Mouse (Mus musculus): ENCODE data around the gene Ctsd.

The Ctsd gene

DNA sequence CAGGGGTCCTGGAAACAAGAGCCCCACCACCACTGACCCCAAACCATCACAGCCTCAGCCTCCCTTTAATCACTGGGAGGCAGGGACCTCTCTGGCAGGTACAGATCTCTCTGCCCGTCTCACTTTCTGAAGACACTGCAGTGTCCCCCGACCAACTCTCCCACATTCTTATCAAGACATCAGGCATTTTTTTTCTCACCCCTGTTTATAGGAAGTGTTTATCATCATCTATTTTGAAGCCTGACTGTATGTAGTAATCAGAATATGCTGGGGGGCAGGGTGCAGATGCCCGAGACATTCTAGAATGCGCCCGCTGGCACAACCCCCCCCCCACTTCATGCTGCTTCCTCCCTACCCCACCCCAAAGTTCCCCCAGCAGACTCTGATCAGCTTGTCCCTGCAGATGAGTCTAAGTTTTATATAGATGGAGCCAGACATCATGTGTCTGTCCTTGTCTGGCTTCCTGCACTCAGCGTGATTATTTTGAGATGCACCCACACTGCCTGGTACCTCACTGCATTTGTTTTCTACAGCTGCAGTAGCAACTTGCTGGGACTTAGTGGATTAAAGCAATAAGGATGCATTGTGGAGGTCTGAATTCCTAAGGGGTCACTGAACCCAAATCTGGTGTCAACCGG, 12.4 kb upstream of the Ctsd start:
- DNase-seq (ENCODE audit: low read depth, low spot score), result no peak

DNA sequence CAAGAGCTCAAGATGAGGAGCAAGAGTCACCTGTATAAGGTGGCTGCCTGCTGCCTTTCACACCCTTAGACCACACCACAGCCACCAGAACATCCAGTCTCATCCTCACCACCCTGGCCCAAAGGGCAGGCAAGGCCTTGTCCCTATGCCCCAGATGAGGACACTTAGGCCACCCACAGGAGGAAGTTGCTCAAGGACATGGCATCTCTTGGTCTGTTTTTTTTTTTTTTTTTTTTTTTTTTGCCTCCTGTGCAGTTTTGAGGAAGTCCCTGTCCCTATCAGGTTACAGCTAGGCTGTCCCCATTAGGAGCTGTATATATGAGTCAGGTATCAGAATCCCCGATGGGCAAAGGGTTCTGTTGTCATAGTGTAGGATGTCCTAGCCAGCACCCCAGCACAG, 11.4 kb upstream of the Ctsd start:
- no peak for DNase-seq (ENCODE audit: low read depth, low spot score)

DNA sequence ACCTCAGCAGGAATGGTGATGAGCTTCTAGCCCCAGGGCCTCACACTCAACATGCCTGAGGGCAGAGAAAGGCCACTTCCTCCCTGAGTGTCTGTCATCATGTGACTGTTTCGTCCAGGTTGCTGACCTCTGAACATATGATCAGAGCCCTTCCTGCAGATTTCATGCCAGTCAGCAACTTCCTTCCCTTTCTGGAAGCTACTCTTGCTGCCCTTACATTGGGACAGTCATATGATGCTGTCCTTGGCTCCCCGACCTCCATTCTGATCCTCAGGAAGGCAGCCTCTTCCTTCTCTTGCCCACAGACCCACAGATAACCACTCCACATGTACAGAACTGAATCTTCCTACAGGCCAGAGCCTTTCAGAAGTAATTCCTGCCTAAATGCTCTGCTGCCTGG, 10.2 kb upstream of the Ctsd start:
- DNase-seq (ENCODE audit: low read depth, low spot score), result no peak

DNA sequence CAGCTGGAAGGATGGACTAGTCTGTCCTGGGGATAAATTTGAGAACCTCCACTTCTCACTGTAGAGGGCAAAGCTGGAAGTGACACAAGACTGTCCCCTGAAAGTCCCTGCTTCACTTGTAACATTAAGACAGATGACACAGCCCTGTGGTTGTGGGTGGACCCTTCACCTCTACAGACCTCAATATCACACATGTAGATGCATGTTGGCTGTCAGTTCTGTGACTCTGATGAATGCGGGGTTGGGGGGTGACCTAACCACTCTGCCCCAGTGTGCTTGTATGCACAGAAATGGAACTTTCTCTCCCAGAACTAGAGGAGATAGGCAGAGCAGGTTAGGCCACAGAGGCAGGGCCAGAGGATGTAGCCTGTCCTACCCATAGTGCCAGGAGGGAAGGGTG, 8.8 kb upstream of the Ctsd start:
- DNase-seq (ENCODE audit: low read depth, low spot score), result no peak

DNA sequence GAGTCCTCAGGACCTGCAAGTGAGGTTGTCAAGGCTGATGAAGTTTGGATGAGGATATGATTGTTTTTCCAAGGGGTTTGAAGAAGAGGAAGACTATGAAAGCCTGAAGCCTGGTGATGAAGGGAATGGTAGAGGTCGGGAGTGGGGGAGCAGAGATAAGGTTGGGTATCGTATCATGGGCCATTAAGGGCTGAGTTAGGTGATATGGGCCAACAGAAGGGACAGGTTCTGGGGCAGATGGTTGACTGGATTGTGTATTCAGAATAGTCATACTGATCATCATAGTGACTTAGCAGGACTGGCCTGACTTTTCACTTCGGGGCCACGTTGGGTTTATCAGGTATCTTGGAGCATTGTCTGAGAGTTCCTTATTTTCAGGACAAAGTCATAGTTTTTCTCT, 7.6 kb upstream of the Ctsd start:
- no peak for DNase-seq (ENCODE audit: low read depth, low spot score)

DNA sequence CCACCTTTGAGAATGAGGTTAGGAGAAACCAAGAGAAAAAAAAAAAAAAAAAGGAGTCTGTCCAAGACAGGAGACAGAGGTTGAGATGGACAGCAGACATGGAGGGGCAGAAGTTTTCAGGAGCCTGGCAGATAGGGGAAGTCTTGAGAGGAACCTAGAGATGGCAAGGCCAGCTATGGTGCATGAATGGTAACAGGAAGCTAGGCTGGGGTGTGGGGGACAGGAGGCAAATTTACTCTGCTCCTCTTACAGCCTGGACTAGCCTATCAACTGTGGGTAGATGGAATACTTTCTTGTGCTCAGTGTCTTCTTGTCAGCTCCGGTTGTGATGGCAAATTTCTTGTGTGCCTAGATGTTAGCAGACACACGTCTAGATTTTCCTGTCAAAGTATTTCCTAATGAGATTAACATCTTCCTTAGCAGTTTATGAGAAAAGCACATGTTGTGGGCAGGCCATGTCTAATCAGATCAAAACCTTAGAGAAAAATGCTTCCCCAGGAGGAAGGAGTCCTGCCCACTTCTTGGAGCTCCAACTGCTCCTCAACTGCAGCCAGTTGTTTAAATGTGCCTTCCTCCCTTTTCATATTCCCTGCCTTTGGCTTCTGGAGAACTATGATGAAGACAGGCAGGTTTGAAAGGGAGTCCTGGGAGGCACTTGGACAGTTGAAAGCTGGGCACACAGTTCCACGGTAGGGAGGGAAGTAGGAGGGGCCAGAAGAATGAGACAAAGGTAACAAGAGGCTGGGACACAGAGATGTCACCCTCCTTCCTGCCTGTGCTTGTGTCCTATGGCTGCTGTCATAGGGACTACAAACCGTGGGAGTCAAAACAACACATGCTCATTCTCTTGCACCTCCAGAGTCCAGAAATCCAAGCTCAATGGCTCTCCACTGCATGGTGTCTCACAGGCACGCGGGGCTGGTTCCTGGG, 6.7 kb upstream of the Ctsd start:
- no peak for DNase-seq (ENCODE audit: low read depth, low spot score)

DNA sequence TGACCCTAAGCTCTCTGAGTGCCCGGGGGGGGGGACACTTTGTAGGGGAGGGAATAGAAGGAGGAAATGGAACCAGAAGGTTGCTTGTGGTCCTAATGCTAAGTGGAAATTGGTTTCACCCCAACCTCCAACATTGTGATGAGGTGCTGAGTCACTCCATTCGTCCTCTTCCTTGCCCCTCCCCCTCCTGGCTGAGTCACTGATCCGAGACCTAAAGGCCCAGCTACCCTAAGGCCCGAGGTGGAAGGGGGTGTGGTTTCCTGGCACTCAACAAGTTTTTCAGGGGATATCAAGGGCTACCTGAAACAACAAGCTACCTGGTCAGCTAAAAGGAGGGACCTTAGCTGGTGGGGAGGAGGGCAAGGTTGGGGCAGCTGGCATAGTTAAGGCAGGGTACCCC, 5.4 kb upstream of the Ctsd start:
- peak; percentile 58 for DNase-seq (ENCODE audit: low read depth, low spot score)

DNA sequence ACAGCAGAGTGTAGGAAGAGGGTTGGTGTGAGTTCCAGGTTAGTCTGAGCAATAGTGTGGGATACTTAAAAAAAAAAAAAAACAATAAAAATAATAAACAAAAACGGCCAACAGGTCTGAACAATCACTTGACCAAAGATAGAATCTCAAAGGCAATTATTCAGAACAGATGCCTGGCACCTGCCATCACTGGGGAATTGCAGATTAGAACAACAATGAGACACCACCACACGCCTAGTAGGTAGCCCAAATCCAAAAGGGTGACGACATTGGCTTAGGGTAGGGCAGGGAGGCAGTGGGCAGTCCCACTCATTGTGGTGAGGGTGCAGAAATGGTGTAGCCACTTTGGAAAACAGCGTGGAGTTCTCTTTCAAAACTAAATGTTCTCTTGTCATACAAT, 3.8 kb upstream of the Ctsd start:
- no peak for DNase-seq (ENCODE audit: low read depth, low spot score)

DNA sequence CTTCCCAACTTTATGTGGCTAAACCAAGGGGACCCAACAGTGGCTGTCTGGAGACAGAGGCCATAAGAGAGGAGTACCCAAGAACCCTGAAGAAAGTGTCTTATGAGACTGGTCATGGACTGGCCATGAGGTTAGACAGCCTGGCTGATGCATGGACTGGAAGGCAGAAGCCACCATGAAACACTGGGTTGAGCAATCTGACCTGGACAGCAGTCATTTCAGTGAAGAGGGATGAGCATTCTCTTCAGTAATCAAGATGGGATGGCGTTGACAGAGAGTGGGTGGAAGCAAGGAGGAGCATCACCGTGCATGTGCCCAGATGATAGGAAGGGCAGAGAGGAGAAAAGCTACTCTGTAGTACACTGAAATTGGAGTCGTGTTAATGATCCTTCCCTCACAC, 3.3 kb upstream of the Ctsd start:
- DNase-seq (ENCODE audit: low read depth, low spot score), result no peak

DNA sequence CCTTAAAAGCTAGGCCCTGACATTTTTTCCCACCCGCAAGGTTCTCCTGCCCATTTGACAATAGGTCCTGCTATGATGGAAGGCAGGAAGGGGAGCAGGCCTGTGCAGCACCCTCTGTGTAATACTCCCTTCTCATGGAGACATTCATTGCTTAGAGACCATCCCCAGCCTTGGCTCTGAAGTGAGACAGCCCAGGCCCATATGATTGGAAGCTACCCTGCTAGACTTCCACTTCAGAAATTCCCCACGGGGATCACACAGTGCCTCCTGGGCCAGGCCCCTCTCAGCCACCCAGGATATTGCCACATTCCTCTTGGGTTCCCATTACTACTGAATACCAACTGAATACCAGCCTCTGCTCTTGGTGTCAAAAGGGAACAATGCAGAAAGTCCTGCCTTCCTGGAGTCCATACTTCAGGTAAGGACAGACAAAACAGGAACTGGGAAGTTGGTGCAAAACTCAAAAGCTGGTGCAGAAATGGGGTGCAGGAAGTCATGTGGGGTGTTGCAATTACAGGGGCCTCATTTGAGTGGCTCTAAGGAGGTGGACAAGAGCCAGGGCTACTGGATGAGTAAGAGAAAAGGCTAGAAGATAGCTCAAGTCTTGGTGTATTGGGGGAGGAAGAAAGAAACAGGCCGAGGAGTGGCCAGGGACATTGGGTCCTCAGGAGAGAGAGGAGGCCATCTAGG, 2.3 kb upstream of the Ctsd start:
- no peak for DNase-seq (ENCODE audit: low read depth, low spot score)

DNA sequence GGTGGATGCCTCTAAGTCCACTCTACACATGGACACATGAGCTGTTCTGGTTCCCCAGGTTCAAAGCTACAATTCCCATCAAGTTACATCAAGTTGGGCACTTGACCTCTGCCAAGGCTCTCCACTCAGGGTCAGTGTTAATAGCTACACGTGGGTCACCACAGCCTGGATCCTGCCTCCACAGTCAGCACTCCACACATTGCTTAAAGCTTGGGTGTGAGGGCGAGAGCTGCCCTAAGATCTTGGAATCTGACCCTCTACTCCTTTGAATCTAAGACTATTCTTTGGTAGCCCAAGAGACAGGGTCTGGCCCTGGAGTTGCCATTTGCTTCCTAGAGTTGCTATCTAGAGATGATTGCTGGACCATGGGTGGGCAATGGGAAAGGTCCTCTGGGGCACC, 902 bp upstream of the Ctsd start:
- no peak for DNase-seq (ENCODE audit: low read depth, low spot score)

DNA sequence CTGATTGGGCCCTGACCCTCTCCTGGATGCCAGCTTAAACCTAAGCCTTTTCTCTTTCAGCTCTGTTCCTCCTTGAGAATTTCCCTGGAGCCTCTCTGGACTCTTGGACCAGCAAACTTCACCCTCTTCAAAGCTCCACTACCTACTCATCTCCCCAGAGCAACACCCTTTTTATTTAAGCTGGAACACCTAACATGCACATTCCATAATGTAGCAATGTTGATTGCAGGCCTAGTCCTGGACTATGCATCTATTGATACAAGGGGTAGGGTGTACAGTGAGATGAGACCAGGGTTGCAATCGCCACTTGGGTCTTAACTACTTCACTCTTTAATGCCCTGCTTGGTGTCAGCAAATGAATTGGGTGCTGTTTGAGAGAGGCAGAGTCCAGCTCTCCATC, 360 bp upstream of the Ctsd start:
- no peak for DNase-seq (ENCODE audit: low read depth, low spot score)

DNA sequence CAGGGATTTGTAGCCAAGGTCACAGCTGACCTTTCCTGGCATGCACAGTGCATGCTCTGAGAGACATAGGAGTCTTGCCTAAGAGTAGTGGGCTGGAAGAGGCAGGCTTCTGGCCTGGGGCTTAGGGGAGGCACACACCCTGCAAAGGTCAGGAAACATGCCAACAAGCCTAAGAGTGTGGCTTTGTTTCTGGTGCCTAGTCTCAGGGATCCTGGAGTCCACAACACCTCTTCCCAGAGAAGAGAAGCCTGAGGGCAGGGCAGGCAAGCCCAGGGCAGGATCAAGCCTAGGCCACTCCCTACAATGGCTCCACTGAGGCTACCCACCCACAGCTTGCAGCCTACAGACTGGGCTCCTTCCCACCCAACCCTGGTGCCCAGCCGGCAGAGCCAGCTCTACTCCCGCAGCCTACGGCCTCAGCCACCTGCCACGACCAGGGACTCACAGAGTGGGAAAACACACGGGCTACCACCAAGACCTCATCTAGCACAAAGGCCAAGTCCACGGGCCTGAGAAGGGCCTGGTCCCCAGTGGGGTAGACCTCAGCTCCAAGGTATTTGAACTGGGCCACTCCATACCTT, 1.1 kb downstream of the Ctsd start:
- DNase-seq (ENCODE audit: low read depth, low spot score), result no peak

DNA sequence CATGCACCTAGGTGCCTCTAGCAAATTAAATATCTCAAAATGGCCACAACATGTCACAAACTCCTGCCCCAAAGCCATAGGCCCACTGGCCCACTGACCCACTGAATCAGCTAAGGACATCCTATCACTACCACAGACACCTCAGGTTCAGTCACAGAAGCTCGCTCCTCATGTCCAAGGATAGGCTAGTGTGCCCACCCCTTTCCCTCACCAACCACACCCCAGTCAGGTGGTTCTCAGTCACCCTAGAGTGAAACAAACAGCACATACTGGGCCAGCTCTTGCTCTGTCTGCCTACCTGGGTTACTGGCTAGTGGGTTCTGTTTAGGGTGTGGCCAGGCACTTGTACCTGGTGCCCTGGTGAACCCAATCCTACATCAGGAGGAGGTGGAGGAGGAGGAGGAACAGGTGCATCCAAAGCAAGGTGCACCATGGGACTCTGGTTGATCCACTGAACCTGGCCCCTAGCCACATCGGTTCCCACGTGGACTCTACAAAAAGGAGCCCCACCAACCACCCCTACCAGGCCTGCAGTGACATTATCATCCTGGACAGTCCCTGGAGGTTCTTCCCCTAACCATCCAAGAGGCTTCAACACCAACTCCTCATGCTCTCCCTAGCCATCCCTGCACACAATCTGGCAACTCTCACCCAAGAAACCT, 2.0 kb downstream of the Ctsd start:
- DNase-seq (ENCODE audit: low read depth, low spot score), result no peak

DNA sequence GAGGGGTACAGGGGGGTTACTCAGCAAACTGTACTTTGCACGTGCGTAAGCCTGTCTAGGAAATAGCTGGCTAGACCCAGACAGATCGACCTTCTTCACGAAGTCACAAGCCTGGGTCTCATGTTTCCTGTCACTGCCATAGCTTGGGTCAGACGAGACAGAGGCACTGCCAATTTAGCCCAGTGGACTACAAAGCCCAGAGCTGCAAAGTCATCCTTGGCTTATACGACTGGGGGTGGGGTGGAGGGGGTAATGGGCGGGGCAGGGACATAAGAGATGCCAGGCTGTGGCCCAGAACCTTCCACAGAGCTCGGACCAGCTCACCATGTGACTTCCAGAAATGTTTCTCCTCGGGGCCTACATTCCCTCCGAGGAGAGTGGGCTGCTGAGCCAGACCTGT, 3.5 kb downstream of the Ctsd start:
- no peak for DNase-seq (ENCODE audit: low read depth, low spot score)

DNA sequence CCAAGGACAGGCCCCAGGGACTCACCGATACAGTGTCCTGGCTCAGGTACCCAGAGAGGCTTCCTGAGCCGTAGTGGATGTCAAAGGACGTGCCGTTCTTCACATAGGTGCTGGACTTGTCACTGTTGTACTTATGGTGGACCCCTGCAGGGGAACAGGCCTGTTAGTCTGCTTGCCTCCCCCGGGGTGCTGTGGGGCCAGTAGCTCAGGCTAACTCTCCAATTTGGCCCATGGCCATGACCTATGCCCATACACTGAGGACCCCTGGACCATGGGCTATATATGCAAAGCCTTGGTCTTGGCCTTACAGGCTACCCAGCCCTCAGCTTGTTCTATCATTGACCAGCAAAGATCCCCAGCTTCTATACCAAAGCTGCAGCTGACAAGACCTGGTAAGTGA, 5.3 kb downstream of the Ctsd start, which contains the start of gene Gm49369:
TSS of gene Gm49369 (minus strand) at position 101 of the 400 bp plus-strand sequence.
- DNase-seq (ENCODE audit: low read depth, low spot score), result no peak

DNA sequence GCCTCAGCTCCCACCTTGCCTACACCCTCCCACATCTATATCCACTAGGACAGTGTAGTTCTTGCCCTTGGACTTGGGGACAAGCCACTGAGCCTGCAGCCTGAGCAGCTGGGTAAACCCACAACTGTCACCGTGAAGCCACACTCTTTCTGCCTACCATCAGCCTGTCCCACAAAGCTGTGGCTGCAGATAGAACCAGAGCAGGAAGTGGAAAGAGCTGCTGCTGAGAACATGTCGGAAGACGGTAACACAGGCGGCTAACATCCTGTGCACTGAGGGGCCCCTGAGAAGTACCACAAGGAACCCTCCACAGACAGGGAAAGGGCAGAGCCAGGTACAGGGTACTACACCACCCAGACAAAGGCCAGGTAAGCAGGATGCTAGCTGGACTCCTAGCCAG, 6.7 kb downstream of the Ctsd start:
- no peak for DNase-seq (ENCODE audit: low read depth, low spot score)

DNA sequence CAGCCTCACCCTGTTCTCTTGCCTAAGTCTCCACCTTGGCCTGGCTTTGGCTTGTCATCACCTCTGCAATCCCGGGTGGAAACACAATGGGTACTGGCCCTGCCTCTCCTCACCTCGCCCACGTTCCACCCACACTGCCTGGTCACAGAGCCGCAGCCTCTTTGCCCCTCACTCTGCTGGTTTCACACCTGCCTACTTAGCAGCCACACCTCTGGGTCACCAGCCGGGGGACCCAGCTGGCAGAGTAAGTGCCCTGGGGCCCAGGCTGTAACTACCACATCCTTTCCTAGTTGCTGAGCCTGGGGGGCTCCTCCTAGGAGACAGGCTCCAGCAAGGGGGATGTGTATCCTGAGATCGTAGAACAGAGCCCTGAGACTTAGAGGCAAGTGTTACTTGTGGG, 8.7 kb downstream of the Ctsd start:
- no peak for DNase-seq (ENCODE audit: low read depth, low spot score)

DNA sequence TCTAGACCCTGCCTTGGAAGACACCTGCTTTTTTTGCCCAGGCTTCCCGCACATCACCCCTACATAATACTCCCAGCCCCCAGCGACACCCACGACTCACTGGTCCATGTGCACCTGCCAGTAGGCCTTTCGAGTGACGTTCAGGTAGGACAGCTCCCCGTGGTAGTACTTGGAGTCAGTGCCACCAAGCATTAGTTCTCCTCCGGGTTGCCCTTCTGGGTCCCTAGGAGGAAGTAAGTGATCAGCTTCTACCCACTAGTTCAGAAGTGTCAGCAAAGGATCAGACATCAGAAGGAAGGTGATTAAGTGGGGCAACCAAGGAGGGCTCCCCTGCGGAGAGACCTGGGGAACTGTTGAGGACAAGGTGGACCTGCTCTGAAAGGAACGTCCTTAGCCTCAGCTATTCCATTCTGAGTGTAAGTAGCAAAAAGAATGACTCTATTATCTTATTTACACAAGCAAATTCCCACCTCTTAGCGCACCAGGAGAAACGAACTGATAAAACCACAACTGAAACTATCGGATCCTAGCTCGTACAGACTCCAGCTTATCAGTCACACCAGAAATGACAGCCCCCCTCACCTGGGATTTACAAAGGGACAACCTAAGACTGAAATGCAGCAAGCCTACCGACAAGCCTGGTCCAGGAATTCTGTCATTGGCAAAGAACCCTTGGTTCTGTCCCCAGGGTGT, 10.5 kb downstream of the Ctsd start:
- DNase-seq (ENCODE audit: low read depth, low spot score), result no peak

DNA sequence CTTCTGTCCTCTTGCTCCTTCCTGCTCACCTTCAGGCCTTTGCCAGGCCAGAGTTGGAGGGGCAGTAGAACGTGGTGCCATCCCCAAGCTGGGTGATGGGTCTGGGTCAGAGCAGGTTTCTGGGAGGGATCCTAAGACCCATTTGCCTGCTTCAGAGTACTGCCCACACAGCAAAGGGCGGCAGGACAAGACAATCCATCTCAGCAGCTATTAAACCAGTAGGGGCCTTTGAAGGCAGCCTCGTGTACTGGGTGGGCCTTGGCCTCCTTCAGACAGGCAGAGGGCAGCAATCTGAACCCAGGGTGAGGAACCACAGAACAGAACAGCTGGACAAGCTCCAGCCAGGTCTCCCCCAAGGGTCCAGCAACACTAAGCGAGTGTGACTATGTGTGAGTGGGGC, 11.7 kb downstream of the Ctsd start:
- no peak for DNase-seq (ENCODE audit: low read depth, low spot score)

DNA sequence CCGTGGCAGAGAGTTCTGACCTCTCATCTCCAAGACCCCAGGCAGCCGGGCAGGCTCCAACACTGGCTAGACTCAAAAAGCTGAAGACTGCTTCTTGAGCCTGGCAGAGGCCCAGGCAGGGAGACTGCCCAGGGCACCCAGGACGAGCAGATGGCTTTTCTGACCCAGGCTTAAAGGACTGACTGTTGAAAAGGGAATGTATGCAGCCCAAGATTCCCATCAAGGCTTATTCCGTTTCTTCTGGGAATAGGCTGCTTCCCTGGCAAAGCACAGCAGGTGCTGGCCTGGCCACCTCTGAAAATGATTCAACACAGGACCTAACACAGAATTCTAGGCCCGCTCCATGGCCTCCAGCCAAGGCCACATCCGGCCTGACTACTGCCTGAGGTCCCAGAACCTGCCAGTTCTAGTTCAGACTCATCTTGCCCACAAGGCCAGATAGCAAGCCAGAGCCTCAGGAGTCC, 12.5 kb downstream of the Ctsd start:
- DNase-seq (ENCODE audit: low read depth, low spot score), result no peak
